Mouse (Mus musculus) bone marrow macrophage, adult 2 months (primary cell): ENCODE measurements at regions not wholly inside any gene's neighbourhood (a gene's known extent, or its start where the extent isn't known, plus 50 kb on each side); places are given as distances from the start of the nearest gene placed in this dataset.

Experiments
- H3K27ac ChIP-seq: 2 replicates; pipeline ENCODE4 v1.5.1; 2012; ENCODE audit warnings: low read depth, low read length; ENCODE audit not compliant: insufficient read depth
- H3K4me1 ChIP-seq: 2 replicates; pipeline ENCODE4 v1.6.1; 2012; ENCODE audit warnings: low read length; ENCODE audit not compliant: control insufficient read depth, insufficient read depth
- H3K4me3 ChIP-seq: 2 replicates; pipeline ENCODE4 v1.5.1; 2012; ENCODE audit warnings: mild to moderate bottlenecking, low read length, moderate library complexity; ENCODE audit not compliant: insufficient read depth
- CTCF ChIP-seq: IDR thresholded peaks from 2 replicates; pipeline ENCODE4 v1.5.1; 2012; ENCODE audit warnings: low read depth, mild to moderate bottlenecking, low read length, moderate library complexity
- POLR2A ChIP-seq: IDR thresholded peaks from 2 replicates; pipeline ENCODE4 v1.6.1; 2012; ENCODE audit warnings: mild to moderate bottlenecking, low read depth, low read length, borderline replicate concordance

DNA sequence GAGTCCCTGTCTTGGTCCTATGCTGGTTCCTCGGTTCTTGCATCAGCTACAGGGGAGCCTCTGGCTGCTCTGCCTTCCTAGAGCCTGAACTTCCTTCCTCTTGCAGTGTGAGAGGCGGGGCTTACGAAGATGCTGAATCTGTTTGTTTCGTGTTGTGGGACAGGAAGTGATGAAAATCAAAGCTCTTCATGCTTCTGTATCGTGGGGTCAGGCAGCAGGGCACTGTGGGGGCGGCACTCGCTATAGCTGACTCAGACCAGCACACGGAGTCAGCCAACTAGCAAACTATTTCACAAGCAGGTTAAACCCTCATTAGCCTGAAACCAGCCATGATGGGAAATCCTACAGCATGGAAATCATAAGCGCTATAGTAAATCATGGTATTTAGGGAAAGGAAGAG, 208.8 kb downstream of the Efnb2 start:
- Histone ChIP-seq H3K4me1 (no peaks in the 10 kb centered on the region), H3K4me3 (no peak overlapping the region), H3K27ac (no peak overlapping the region)
- TF ChIP-seq CTCF: no peak
- TF ChIP-seq POLR2A: no peak

DNA sequence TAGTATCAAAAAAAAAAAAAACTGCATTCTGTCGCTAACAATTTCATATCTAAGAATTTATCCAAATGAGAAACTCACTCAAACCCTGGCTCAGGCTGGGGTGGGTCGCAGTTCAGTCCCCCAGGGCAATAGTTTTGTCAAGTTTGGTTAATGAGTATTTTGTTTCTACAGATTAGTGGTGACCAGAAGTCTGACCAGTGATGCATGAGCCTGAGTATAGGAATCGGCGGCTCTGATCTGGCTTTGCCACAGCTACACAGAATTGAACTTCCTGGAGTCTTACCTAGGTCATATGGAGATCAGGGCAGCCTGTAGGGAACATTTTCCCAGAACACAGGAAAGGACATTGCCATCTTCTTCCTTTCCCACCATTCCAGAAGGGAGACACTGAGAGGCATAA, 212.1 kb downstream of the Efnb2 start:
- Histone ChIP-seq H3K4me1 (no peaks in the 10 kb centered on the region), H3K27ac (no peak overlapping the region), H3K4me3 (no peak overlapping the region)
- TF ChIP-seq CTCF (no peak), POLR2A (no peak)

DNA sequence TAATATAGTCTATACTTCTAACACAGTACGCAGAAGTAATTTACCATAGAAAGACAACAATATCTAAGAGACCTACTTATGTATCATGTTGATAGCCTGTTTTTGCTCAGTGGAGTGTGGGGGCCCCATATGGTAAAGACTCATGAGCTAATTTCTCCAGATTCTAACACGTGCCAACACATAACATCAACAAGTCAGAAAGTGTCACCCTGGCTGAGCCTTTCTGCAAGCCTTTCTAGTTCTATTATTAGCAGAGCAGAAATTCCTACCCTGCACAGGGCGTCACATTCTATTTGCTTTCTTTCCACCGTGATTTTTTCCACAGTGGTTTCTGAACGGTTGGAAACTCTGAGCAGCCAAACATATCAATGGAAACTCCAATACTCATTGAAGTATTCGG, 219.5 kb downstream of the Efnb2 start:
- H3K4me3 ChIP-seq: no peak overlapping the region
- no peak for TF ChIP-seq CTCF
- no peak for TF ChIP-seq POLR2A
- no peaks in the 10 kb centered on the region for H3K4me1 ChIP-seq
- no peak overlapping the region for H3K27ac ChIP-seq

DNA sequence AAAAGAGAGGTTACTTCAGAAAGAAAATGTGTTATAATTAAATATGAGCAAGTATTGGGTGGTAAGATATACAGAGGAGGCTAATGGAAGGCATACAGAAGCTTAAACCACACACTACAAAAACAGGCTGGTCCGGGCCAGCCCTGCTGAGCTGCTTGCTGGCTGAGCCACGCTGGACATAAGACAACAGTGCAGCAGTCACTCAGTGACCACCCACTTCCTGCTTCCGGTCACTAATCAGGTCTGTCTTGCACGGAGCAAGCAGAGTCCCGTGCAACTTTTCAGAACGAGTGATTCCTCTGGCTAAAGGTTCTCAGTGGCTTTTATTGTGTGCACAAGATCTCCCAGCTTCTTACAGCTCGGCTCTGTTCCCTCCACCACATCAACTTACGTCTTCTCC, 220.1 kb downstream of the Efnb2 start:
- Histone ChIP-seq H3K4me1 (no peaks in the 10 kb centered on the region), H3K4me3 (no peak overlapping the region), H3K27ac (no peak overlapping the region)
- TF ChIP-seq POLR2A: no peak
- TF ChIP-seq CTCF: no peak

DNA sequence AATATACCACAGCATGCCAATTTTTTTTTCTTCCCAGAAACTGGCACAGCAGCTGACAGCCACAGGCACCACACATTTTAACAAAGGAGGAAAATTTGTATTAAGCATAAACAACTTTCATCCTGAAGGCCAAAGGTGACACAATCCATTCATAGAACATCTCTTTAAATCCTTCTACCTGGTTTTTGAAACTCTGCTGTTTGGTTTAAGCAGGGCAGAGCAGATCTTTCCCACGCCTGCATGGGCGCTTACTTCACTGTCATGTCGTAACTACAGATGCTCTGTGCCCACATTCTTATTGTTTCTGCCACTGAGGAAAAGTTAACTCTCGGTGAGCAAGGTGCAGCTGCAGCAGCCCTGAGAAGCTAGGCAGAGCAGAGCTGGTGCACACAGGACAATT, 234.8 kb downstream of the Efnb2 start:
- H3K4me1 ChIP-seq: no peaks in the 10 kb centered on the region
- TF ChIP-seq POLR2A (no peak), CTCF (no peak)
- H3K27ac ChIP-seq: no peak overlapping the region

DNA sequence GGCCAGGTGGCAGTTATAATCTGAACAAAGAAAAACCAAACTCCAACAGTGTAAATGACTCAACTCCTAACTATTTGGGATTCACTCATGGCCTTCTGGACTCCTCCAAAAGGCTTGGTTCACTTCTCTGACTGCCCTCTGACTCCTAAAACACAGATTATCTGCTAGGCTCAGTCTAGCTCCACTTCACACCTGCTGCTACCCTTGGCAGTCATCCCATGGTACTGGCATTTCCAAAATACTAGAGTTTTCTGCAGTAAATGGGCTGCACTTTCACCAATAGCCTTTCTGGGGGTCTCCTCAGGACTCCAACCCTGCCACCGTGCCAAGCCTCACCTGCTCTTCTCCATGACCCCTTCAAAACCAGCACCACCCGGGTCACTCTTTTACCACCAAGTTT, 237.6 kb downstream of the Efnb2 start:
- H3K4me1 ChIP-seq: no peaks in the 10 kb centered on the region
- no peak for TF ChIP-seq POLR2A
- no peak overlapping the region for H3K27ac ChIP-seq
- H3K4me3 ChIP-seq: no peak overlapping the region

More for the DNA sequence above, 234.8 kb downstream of the Efnb2 start:
- H3K4me3 ChIP-seq: no peak overlapping the region

DNA sequence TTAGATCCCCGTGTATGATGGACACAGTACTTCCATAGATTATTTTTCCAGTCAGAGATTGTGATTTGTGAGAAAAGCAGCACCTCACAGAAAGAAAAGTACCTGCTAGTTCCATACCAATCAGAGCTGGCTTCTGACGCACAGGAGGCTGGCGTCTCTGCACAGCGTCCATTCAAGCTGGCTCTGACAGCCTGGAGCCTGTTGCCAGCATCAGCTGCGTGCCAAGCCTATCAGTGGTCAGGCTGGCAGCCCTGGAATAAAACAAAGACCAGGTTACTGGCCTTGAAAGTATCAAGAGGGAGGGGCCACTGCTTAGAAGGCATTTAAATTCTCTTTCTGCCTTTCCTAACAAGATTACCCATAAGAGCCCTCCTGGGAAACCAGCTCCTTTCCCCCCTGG, 239.3 kb downstream of the Efnb2 start:
- Histone ChIP-seq H3K4me3 (no peak overlapping the region), H3K27ac (no peak overlapping the region), H3K4me1 (no peaks in the 10 kb centered on the region)
- TF ChIP-seq CTCF (no peak), POLR2A (no peak)

DNA sequence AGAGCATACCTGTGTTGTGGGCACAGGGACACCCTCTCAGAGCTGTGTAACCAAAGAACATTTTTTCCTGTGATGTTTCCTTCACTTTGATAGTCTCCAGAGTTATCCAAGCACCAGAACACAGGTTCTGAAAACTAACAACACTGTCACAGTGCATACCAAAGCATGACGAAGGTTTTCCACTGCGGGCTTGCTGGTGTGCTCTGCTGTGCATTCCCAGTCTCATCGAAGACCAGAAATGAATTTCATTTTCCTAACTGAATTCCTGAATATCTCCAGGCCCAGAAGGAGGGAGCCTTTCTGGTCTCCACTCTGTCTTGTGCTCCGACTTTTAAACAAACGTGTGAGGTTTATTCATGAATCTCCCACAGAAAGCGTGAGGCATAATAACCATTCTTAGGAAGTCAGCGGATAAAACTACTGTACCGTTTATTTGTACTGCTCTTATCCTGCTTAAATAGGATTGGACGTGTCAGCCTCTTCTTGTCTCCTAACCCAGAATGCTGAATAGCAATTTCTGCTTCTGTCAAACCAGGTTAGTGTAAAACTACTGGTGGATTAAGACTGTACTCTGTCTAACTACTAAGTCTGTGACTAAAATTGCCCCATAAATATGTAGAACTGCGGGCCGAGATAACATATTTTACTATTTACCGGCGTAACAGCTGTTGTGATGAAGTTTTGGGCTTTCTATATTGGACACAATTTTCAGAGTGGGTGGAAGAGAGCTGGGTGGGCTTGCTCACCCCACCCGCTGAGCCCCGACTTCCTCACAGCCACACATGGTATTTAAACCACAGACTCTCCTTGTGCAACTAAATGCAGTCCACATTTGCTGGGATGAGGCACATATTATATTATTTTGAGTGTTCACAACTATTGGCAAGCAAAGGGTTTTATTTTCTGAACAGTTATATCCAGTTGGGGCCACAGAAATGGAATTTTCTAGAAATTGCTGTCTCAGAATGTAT, 241.4 kb downstream of the Efnb2 start:
- Histone ChIP-seq H3K4me1 (no peaks in the 10 kb centered on the region), H3K27ac (no peak overlapping the region), H3K4me3 (no peak overlapping the region)
- TF ChIP-seq CTCF: no peak
- no peak for TF ChIP-seq POLR2A

DNA sequence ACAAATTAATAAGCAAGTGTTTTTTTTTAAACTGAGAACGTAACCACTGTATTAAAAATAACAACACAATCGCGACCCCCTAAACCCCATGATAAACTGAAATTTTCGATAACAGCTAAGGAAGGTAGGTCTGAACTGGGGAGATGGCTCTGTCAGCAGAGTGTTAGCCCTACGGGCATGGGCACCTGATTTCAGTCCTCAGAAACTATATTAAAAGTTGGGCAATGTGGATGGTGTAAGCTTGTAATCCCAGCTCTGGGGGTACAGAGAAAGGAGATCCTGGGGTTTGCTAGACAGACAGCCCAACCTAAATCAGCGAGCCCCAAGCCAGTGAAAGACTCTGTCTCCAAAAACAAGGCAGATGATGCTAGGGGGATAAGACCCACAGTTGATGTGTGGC, 242.1 kb downstream of the Efnb2 start:
- Histone ChIP-seq H3K27ac (no peak overlapping the region), H3K4me1 (no peaks in the 10 kb centered on the region), H3K4me3 (no peak overlapping the region)
- no peak for TF ChIP-seq CTCF
- TF ChIP-seq POLR2A: no peak

DNA sequence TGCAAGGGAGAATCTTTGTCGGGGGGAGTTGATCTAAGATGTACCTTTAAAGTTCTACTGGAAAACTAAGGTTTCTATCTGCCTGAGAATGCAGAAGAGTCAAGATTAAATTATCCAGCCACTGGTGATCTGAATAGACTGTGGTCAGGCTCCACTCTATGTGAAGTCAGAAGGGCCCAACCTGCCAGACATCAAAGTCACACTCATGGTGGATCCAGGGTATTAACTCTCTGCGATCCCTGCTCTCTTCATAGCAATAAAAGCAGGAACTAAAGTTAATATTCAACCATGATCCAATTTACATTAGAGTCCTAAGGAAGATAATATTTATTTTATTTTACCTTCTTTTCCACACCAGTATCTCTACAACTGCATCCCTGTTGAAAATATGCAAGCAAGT, 242.5 kb downstream of the Efnb2 start:
- H3K27ac ChIP-seq: no peak overlapping the region
- H3K4me3 ChIP-seq: no peak overlapping the region
- H3K4me1 ChIP-seq: no peaks in the 10 kb centered on the region
- no peak for TF ChIP-seq CTCF
- TF ChIP-seq POLR2A: no peak
